Mouse (Mus musculus): ENCODE data around the gene Olfr742.

Gene Olfr742

DNA sequence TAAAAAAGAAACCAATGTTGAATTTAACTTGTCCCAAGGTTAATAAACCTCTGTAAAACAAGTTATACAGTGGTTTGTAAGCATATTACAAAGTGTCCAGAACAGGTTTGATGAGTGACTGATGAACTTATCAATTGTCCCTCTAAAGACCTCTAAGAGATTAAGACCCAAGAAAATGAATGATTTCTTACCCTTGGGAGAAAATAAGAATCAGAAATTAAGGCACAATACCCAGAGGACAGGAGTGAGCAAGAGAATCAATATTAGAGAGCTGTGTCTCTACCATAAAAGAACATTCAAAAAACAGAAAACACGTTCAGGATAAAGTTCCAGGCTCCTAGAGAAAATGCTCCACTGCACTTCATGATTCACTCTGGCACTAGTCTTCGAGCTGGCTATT lies at the start of gene Olfr742:
Gene Olfr742 (plus strand): TSS at position 301 of the 400 bp plus-strand sequence.
- ATAC-seq (ENCODE audit: low TSS enrichment) = no peak

DNA sequence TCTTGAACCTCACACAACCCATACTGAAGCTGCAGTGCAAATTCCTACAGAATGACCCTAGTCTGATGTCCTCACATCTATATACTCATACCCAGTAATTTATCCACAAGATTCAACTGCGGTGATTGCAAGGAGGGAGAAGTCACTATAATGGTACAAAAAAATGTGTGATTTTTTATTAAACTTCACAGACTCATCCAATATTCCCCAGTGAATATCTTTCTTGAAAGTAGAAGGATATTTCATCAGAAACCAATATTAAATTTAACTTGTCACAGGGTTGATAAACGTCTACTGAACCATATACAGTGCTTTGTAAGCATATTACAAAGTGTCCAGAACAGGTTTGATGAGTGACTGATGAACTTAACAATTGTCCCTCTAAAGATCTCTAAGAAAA lies 31.0 kb upstream of the Olfr742 start, which contains the start of gene Olfr741:
Gene Olfr741 (plus strand): TSS at position 301 of the 400 bp plus-strand sequence.
- no peak for ATAC-seq (ENCODE audit: low TSS enrichment)

DNA sequence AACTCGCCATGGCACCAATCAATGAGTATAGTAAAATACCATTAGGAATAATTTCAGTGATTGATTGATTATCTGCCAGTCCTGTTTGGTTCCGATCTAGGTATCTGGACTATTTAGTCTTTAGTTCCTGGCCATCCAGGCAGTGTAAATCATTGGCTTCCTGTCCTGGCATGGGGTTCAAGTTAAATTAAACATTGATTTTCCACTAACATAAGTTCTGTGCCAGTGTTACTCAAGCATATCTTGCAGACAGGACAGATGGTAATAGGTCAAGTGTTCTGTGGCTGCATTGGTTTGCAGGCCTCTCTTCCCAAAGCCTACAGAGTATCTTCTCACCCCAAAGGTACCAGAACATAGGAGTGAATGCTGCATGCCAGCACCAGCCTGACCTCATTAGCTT lies 25.0 kb upstream of the Olfr742 start:
- ATAC-seq (ENCODE audit: low TSS enrichment) = no peak

DNA sequence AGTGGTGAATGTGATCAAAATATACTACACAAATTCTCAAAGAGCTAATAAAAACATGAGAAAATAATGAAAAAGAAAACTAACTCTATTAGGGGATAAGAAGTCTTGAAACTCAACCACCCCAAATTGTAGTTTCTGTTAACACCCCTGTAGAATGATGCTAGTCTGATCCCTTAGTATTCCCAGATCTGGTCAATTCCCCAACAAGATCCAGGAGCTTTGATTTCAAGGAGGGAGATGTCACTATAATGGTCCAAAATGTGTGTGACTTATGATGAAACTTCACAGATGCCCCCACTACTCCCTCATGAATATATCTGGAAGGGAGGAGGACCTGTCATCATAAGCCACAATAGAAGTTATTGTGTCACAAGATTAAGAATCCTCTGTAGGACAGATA lies 18.1 kb downstream of the Olfr742 start, which contains the start of gene Olfr743:
Gene Olfr743 (plus strand): TSS at position 301 of the 400 bp plus-strand sequence.
- ATAC-seq (ENCODE audit: low TSS enrichment) = no peak

DNA sequence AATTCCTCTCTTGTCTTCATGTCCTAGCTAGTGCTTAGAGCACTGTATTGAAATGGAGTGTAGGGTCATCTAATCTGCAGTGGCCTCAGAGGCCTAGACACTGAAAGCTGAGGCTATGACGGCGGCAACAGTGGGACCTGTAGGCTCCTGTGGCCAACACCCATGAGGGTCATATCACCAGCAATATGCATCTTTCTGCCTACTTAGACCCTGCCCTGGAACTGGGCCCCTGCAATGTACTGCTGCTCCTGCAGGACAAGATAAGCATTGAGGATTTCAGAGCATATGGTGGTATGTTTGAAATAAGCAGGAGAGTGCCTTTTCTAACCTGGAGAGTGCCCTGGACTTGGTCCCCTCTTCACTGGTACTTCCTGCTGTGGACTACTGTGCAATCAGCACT lies 49.3 kb downstream of the Olfr742 start:
- no peak for ATAC-seq (ENCODE audit: low TSS enrichment)
